Mouse (Mus musculus) hindbrain, embryonic 13.5 days (tissue): ENCODE results near the gene Rpe65. TPM values are rescaled to one million over a fixed set of nuclear protein-coding genes. Genes with fewer than 3 reads are reported as not detected.

Experiments used
- ATAC-seq: fragments of 200-750 bp; cut with Nextera tagmentation; 2 replicates; pipeline ENCODE4 v1.8.0; 2017; ENCODE audit warnings: moderate TSS enrichment; ENCODE audit not compliant: low FRiP score
- H3K27ac ChIP-seq: fragments of 300-500 bp; sonication (generic); 2 replicates; pipeline ENCODE4 v1.5.1; 2015; ENCODE audit warnings: inconsistent platforms, mild to moderate bottlenecking, moderate library complexity
- H3K27me3 ChIP-seq: fragments of 300-500 bp; sonication (generic); 2 replicates; pipeline ENCODE4 v1.6.1; 2015; ENCODE audit warnings: mild to moderate bottlenecking, inconsistent platforms
- H3K36me3 ChIP-seq: fragments of 300-500 bp; sonication (generic); 2 replicates; pipeline ENCODE4 v1.6.1; 2015; ENCODE audit warnings: mild to moderate bottlenecking, inconsistent platforms
- H3K4me1 ChIP-seq: fragments of 300-500 bp; sonication (generic); replicated peaks from 2 replicates; pipeline ENCODE4 v1.6.1; 2015; ENCODE audit warnings: inconsistent platforms
- H3K4me2 ChIP-seq: fragments of 300-500 bp; sonication (generic); 2 replicates; pipeline ENCODE4 v1.6.1; 2015; ENCODE audit warnings: inconsistent platforms, mild to moderate bottlenecking, moderate library complexity
- H3K4me3 ChIP-seq: fragments of 300-500 bp; sonication (generic); 2 replicates; pipeline ENCODE4 v1.5.1; 2015; ENCODE audit warnings: mild to moderate bottlenecking, inconsistent platforms
- H3K9ac ChIP-seq: fragments of 300-500 bp; sonication (generic); 2 replicates; pipeline ENCODE4 v1.6.1; 2015; ENCODE audit warnings: mild to moderate bottlenecking, inconsistent platforms
- H3K9me3 ChIP-seq: fragments of 300-500 bp; sonication (generic); 2 replicates; pipeline ENCODE4 v1.6.1; 2016; ENCODE audit warnings: inconsistent platforms
- WGBS: fragments of 180-500 bp; shearing (Covaris S2); methylation state at CpG from one replicate; pipeline ENCODE4 v1.1.7; 2015; 5-methylcytosine and 5-hydroxymethylcytosine counted together
- polyA plus RNA-seq: library from polyadenylated mRNA; unstranded; fragments of >200 nt; fragmentation: Nextera tagmentation; extraction: Ambion mirVana; gene quantifications from 2 replicates; pipeline ENCODE4 v1.2.1, GENCODE M21; 2015

Gene Rpe65
- polyA plus RNA-seq = not detected in 2 replicates

DNA sequence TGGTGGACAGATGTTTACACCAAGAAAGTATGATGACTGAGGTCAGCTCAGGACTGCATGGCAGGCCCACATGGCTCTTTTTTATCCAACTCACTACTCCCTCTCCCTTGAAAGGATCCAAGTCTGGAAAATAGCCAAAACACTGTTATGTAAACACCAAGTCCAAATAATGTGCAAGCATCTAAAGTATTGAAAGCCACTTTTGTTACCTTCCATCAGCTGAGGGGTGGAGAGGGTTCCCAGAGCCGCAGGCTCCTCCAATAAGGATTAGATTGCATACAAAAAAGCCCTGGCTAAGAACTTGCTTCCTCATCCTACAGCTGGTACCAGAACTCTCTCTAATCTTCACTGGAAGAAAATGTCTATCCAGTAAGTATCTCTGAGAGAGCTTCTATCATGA, at the start of gene Rpe65:
Rpe65 (plus strand) TSS at position 301 of the 400 bp plus-strand sequence.
- no peak for ATAC-seq
- no peak within 1 kb of the TSS for H3K4me2 ChIP-seq
- H3K9ac ChIP-seq = no peak within 1 kb of the TSS
- H3K27me3 ChIP-seq = no peaks in the 10 kb centered on the region
- H3K36me3 ChIP-seq = no peaks in the 10 kb centered on the region
- H3K9me3 ChIP-seq = no peaks in the 10 kb centered on the region
- no peak within 1 kb of the TSS for H3K4me3 ChIP-seq
- no peaks in the 10 kb centered on the region for H3K4me1 ChIP-seq
- no peak within 1 kb of the TSS for H3K27ac ChIP-seq
- 64% methylated on average over 1 of the region's 1 CpGs for WGBS

DNA sequence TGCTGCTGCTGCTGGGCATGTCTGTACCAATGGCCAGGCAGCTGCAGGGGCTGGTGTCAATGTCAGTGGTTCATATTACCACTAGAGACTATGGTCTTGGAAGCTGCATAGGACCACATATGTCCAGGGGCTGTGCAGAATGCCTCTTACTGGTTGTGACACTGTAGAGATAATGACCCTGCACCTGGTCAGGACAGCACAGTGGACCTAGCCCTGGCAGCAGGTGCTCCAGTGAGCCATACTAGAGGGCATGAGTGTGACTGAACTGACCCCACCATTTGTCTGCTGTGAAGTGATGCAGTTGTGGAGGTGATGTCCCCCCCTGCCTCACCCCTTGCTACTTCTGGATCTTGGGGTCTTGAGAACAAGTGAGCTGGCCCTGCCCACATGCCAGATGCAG, 48.8 kb upstream of the Rpe65 start:
- no peak; the same call in 1 of the 2 replicates for ATAC-seq
- H3K4me1 ChIP-seq = no peaks in the 10 kb centered on the region
- H3K4me2 ChIP-seq = no peak overlapping the region
- H3K4me3 ChIP-seq = no peak overlapping the region
- H3K27ac ChIP-seq = no peak overlapping the region
- no peaks in the 10 kb centered on the region for H3K36me3 ChIP-seq
- H3K27me3 ChIP-seq = no peaks in the 10 kb centered on the region
- H3K9me3 ChIP-seq = no peaks in the 10 kb centered on the region
- H3K9ac ChIP-seq = no peak overlapping the region

- 64% methylated on average over 1 of the region's 1 CpGs for WGBS
- Histone ChIP-seq H3K9ac (no peak overlapping the region), H3K4me1 (no peaks in the 10 kb centered on the region), H3K9me3 (no peaks in the 10 kb centered on the region), H3K36me3 (no peaks in the 10 kb centered on the region), H3K4me2 (no peak overlapping the region), H3K4me3 (no peak overlapping the region), H3K27ac (no peak overlapping the region), H3K27me3 (no peaks in the 10 kb centered on the region)
- ATAC-seq = no peak
These were observed 16.0 kb downstream of the Rpe65 start for GRCm38 (mm10) chr3:159614977-159615376.

- Histone ChIP-seq H3K36me3 (no peaks in the 10 kb centered on the region), H3K4me3 (no peak overlapping the region), H3K9me3 (no peaks in the 10 kb centered on the region), H3K4me1 (no peaks in the 10 kb centered on the region), H3K27ac (no peak overlapping the region), H3K27me3 (no peaks in the 10 kb centered on the region), H3K9ac (no peak overlapping the region), H3K4me2 (no peak overlapping the region)
- 72% methylated on average over 1 of the region's 1 CpGs for WGBS
- no peak for ATAC-seq
These were observed 22.1 kb downstream of the Rpe65 start for GRCm38 (mm10) chr3:159621026-159621425.

- 94% methylated on average over 1 of the region's 1 CpGs for WGBS
- Histone ChIP-seq H3K4me2 (no peak overlapping the region), H3K27ac (no peak overlapping the region), H3K4me3 (no peak overlapping the region), H3K36me3 (no peaks in the 10 kb centered on the region), H3K9ac (no peak overlapping the region), H3K9me3 (no peaks in the 10 kb centered on the region), H3K27me3 (no peaks in the 10 kb centered on the region), H3K4me1 (no peaks in the 10 kb centered on the region)
- no peak for ATAC-seq
These were observed 25.0 kb downstream of the Rpe65 start for GRCm38 (mm10) chr3:159624010-159624409.

DNA sequence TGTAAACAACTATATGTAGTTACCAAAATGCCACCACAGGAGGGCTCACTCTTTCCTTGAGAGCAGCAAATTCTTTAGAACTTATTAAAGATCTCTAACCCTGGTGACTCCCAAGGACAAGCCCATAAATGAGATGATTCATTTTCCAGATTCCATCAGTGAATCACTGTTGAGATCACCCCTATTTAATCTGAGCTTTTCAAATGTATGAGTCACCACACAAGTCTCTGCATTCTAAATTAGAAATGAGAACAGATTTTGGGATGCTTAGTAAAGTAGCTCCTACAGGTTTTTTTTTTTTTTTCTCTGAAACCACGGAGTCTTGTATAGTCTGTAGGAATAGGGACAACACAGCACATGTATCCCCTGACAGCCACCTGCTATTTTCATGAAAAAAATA, 61.8 kb downstream of the Rpe65 start:
- Histone ChIP-seq H3K4me2 (no peak overlapping the region), H3K4me3 (no peak overlapping the region), H3K27me3 (no peaks in the 10 kb centered on the region), H3K4me1 (no peaks in the 10 kb centered on the region), H3K27ac (no peak overlapping the region), H3K9me3 (no peaks in the 10 kb centered on the region), H3K36me3 (no peaks in the 10 kb centered on the region), H3K9ac (no peak overlapping the region)
- ATAC-seq = no peak
- 83% methylated on average over 1 of the region's 1 CpGs for WGBS

DNA sequence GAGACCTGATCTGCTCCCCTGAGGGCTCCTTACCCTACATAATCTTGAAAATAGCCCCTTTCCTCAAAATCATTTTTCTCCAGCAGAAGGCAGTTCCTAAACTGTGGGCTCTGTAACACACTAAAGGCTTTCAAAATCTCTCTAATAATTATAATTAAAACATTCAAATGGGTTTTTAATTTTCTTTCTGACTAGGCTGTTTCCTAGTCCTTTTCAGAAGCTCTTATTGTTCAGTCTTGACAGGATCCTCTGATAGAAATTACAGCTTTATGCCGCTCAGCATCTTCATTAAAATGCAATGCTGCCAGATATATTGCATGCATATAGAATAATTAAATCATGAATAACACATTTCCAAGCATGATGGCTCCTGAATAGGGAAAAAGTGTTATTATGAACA, 64.4 kb downstream of the Rpe65 start:
- no peak overlapping the region for H3K4me3 ChIP-seq
- H3K4me1 ChIP-seq = no peaks in the 10 kb centered on the region
- no peaks in the 10 kb centered on the region for H3K9me3 ChIP-seq
- H3K27me3 ChIP-seq = no peaks in the 10 kb centered on the region
- H3K4me2 ChIP-seq = no peak overlapping the region
- no peak overlapping the region for H3K27ac ChIP-seq
- H3K36me3 ChIP-seq = no peaks in the 10 kb centered on the region
- ATAC-seq = 0 out of 2 replicates have a peak, but pooled peaks have one; percentile 57
- WGBS = 58% methylated on average over 1 of the region's 1 CpGs
- no peak overlapping the region for H3K9ac ChIP-seq

Other genes starting within 250 kb of the Rpe65 start
- gene Depdc1a, start 103.7 kb upstream of the Rpe65 start, polyA plus RNA-seq = 6.1 and 7.3 TPM in 2 replicates
- 94.5 and 110 TPM in 2 replicates for gene Wls, start 240.5 kb downstream of the Rpe65 start, polyA plus RNA-seq